Mouse (Mus musculus) myocyte (in vitro differentiated cells): Measurements from ENCODE around the gene Inava.

Experiments used
- E2F4 ChIP-seq: IDR thresholded peaks from one replicate; pipeline ENCODE4 v1.6.1; 2011; ENCODE audit warnings: mild to moderate bottlenecking, control low read depth, moderate library complexity; ENCODE audit not compliant: insufficient read depth
- MAX ChIP-seq: IDR thresholded peaks from one replicate; pipeline ENCODE4 v1.6.1; 2011; ENCODE audit warnings: low read depth, mild to moderate bottlenecking, control low read depth
- MYOD1 ChIP-seq, 3 experiments: IDR thresholded peaks; one replicate each; pipeline ENCODE4 v1.6.1; 2011; ENCODE audit warnings: control low read depth in 2 of 3, low read depth in 2 of 3, mild to moderate bottlenecking in 2 of 3, moderate library complexity in 1 of 3; ENCODE audit not compliant: insufficient read length in 2 of 3, control insufficient read depth in 1 of 3
- POLR2A ChIP-seq: IDR thresholded peaks from one replicate; pipeline ENCODE4 v1.6.1; 2011; ENCODE audit warnings: low read depth, mild to moderate bottlenecking, control low read depth, moderate library complexity; ENCODE audit not compliant: insufficient read length
- USF1 ChIP-seq: IDR thresholded peaks from one replicate; pipeline ENCODE4 v1.6.1; 2011; ENCODE audit warnings: low read depth, mild to moderate bottlenecking, control low read depth, moderate library complexity

GRCm38 (mm10) chr1:136253472-136253871 is 19.4 kb upstream of the Inava start:
- TF ChIP-seq POLR2A (no peak), USF1 (no peak), E2F4 (no peak), MAX (no peak), MYOD1 (IDR thresholded peaks at IDR 0.05; ENCODE audit: control insufficient read depth in 1 of 3, insufficient read length in 2 of 3, low read depth in 2 of 3) (peak in 2 of 3 experiments; percentile 76 to 93)
